Mouse (Mus musculus): ENCODE measurements around the gene Casp2. TPM values are rescaled to one million over a fixed set of nuclear protein-coding genes. Genes with fewer than 3 reads are reported as not detected.

Gene Casp2
- total and polyA plus RNA-seq, 3 experiments: 24.7 to 47.8 (median 31.6) TPM

- Histone ChIP-seq H3K27ac (ENCODE audit: insufficient read depth, low read depth) (no peak overlapping the region), H3K36me3 (replicated peaks in 1 of 2; ENCODE audit: control insufficient read depth in 1 of 2, insufficient read depth in 1 of 2, low read length in 1 of 2) (no peaks in the 10 kb centered on the region), H3K9ac (ENCODE audit: insufficient read depth, low read depth) (no peak overlapping the region), H3K79me2 (replicated peaks; ENCODE audit: control insufficient read depth, extremely low read depth, insufficient read depth, poor library complexity, severe bottlenecking) (no peaks in the 10 kb centered on the region), H3K9me3 (replicated peaks; ENCODE audit: low read length) (no peaks in the 10 kb centered on the region), H3K4me2 (ENCODE audit: insufficient read depth, low read depth, poor library complexity, severe bottlenecking) (no peak overlapping the region), H3K4me1 (ENCODE audit: control insufficient read depth in 1 of 2, insufficient read depth in 2 of 2) (no peaks in the 10 kb centered on the region), H3K4me3 (replicated peaks in 1 of 3; ENCODE audit: low read depth in 2 of 3, low read length in 2 of 3, poor library complexity in 1 of 3) (no peak overlapping the region), H3K27me3 (replicated peaks) (no peaks in the 10 kb centered on the region)
- dilution Hi-C loops (cut with MboI; ENCODE audit: extremely low pct_ligation_motif_present, extremely low pct_unique_long_range_greater_than_20kb, low sequenced_read_pairs) (no loop called here), in situ Hi-C loops (cut with MboI; ENCODE audit: low pct_ligation_motif_present, low pct_unique_long_range_greater_than_20kb, low sequenced_read_pairs) (loop anchor here (25.0 kb wide), 1 partner anchor 346 kb away; the partner anchor contains the start of gene Tcaf3)
- no peak for DNase-seq (ENCODE audit: extremely low read depth)
- no peak for TF ChIP-seq IRF4 (IDR thresholded peaks at IDR 0.05; ENCODE audit: low read depth, low read length)
Observed at GRCm38 (mm10) chr6:42241311-42242045, 23.3 kb upstream of the Casp2 start.

GRCm38 (mm10) chr6:42245711-42246353 lies 19.0 kb upstream of the Casp2 start, which contains the start of gene Gstk1:
TSS of gene Gstk1 (plus strand) at chr6:42245935.
- Histone ChIP-seq H3K4me3 (replicated peaks in 1 of 3; ENCODE audit: low read depth in 2 of 3, low read length in 2 of 3, poor library complexity in 1 of 3) (no peak within 1 kb of the TSS), H3K9me3 (replicated peaks; ENCODE audit: low read length) (no peaks in the 10 kb centered on the region), H3K27ac (ENCODE audit: insufficient read depth, low read depth) (no peak within 1 kb of the TSS), H3K9ac (ENCODE audit: insufficient read depth, low read depth) (no peak within 1 kb of the TSS), H3K79me2 (replicated peaks; ENCODE audit: control insufficient read depth, extremely low read depth, insufficient read depth, poor library complexity, severe bottlenecking) (no peaks in the 10 kb centered on the region), H3K4me2 (ENCODE audit: insufficient read depth, low read depth, poor library complexity, severe bottlenecking) (0 out of 2 replicates have a peak within 1 kb of the TSS, but pooled peaks have one; percentile 2), H3K27me3 (replicated peaks) (no peaks in the 10 kb centered on the region), H3K4me1 (ENCODE audit: control insufficient read depth in 1 of 2, insufficient read depth in 2 of 2) (no peaks in the 10 kb centered on the region), H3K36me3 (replicated peaks in 1 of 2; ENCODE audit: control insufficient read depth in 1 of 2, insufficient read depth in 1 of 2, low read length in 1 of 2) (no peaks in the 10 kb centered on the region)
- dilution Hi-C loops (cut with MboI; ENCODE audit: extremely low pct_ligation_motif_present, extremely low pct_unique_long_range_greater_than_20kb, low sequenced_read_pairs): no loop called here
- TF ChIP-seq NRF1 (IDR thresholded peaks at IDR 0.05; ENCODE audit: low read depth, low read length) (peak; percentile 84), HCFC1 (IDR thresholded peaks at IDR 0.05; ENCODE audit: low read depth, low read length) (no peak), JUND (conservative IDR thresholded peaks at IDR 0.05; ENCODE audit: low read depth, low read length) (no peak)
- DNase-seq (ENCODE audit: extremely low read depth): peak; percentile 65
- in situ Hi-C loops (cut with MboI; ENCODE audit: low pct_ligation_motif_present, low pct_unique_long_range_greater_than_20kb, low sequenced_read_pairs): loop anchor here (25.0 kb wide), 1 partner anchor 341 kb away; the partner anchor contains the start of gene Tcaf3

DNA sequence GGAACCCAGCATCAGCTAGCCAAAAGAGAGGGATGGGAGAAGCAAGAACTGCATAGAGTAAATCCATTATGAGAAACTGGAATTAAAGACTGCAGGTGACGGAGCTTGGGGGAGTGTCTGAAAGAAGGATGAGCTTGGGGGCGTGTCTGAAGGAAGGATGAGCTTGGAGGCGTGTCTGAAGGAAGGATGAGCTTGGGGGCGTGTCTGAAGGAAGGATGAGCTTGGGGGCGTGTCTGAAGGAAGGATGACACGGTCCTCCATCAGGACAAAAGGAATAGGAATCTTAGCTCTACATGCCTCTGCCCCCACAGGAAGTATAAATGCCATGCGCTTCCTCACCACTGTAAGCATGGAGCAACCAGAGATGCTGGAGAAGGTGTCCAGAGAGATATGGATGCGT lies 17.6 kb upstream of the Casp2 start:
- no peaks in the 10 kb centered on the region for H3K79me2 ChIP-seq (replicated peaks; ENCODE audit: control insufficient read depth, extremely low read depth, insufficient read depth, poor library complexity, severe bottlenecking)
- no peak for TF ChIP-seq JUND (conservative IDR thresholded peaks at IDR 0.05; ENCODE audit: low read depth, low read length)
- TF ChIP-seq USF1 (IDR thresholded peaks at IDR 0.05; ENCODE audit: low read depth, low read length): no peak
- TF ChIP-seq MAFK (IDR thresholded peaks at IDR 0.05; ENCODE audit: insufficient replicate concordance, low read length): no peak
- no peak for TF ChIP-seq MAZ (IDR thresholded peaks at IDR 0.05; ENCODE audit: low read depth, low read length)
- H3K27ac ChIP-seq (ENCODE audit: insufficient read depth, low read depth): no peak overlapping the region
- DNase-seq (ENCODE audit: extremely low read depth): peak; percentile 7
- no peak overlapping the region for H3K4me3 ChIP-seq (replicated peaks in 1 of 3; ENCODE audit: low read depth in 2 of 3, low read length in 2 of 3, poor library complexity in 1 of 3)
- H3K4me2 ChIP-seq (ENCODE audit: insufficient read depth, low read depth, poor library complexity, severe bottlenecking): no peak overlapping the region
- dilution Hi-C loops (cut with MboI; ENCODE audit: extremely low pct_ligation_motif_present, extremely low pct_unique_long_range_greater_than_20kb, low sequenced_read_pairs) (no loop called here), in situ Hi-C loops (cut with MboI; ENCODE audit: low pct_ligation_motif_present, low pct_unique_long_range_greater_than_20kb, low sequenced_read_pairs) (loop anchor here (25.0 kb wide), 1 partner anchor 340 kb away; the partner anchor contains the start of gene Tcaf3)
- H3K27me3 ChIP-seq (replicated peaks): no peaks in the 10 kb centered on the region
- no peaks in the 10 kb centered on the region for H3K36me3 ChIP-seq (replicated peaks in 1 of 2; ENCODE audit: control insufficient read depth in 1 of 2, insufficient read depth in 1 of 2, low read length in 1 of 2)
- H3K4me1 ChIP-seq (ENCODE audit: control insufficient read depth in 1 of 2, insufficient read depth in 2 of 2): no peaks in the 10 kb centered on the region
- H3K9ac ChIP-seq (ENCODE audit: insufficient read depth, low read depth): no peak overlapping the region
- H3K9me3 ChIP-seq (replicated peaks; ENCODE audit: low read length): no peaks in the 10 kb centered on the region
